In the genomic region with DNA sequence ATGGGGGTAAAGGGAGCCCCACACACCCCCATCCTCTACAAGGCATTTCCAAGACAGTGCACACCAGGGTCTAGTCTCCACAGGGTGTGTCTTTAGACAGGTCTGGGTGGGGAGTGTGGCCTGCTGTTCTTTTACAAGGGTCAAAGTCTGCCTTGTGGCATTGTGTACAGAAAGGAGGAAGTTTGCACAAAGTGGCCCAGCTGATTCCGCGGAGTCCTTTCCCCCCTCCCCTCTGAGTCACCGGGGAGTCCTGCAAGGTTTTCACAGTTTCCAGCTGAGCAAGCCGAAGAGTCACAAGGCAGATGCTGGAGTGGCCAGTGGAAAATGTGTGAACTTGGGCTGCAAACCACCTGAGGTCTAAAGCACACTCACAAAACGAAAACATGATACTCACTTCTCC, we compare ENCODE assay signal across 9 mouse cellular contexts.
DNase-seq lines count a peak whose midpoint lies in the region; ATAC-seq and TF ChIP-seq lines count a peak whose summit lies in the region.
"Had no signal": no experiment of that assay in that cellular context is flagged by ENCODE, and none has a peak within 500 bp of the region (broad histone marks: within the 10 kb centered on the region; RNA-seq: fewer than 3 reads in every experiment).

No protein-coding gene starts in this region.

- no peaks in the 10 kb centered on the region for H3K9me3 ChIP-seq in E14TG2a.4 (ENCODE audit: low read length)
- no peaks in the 10 kb centered on the region for H3K9me3 ChIP-seq in kidney, embryonic 14.5 days (ENCODE audit: control insufficient read depth, low read length)
- H3K9me3 ChIP-seq in forebrain, embryonic 10.5 days, result no peaks in the 10 kb centered on the region
- H3K9me3 ChIP-seq: hindbrain, embryonic 15.5 days had no signal

- no peak overlapping the region for H3K9ac ChIP-seq in kidney, embryonic 14.5 days (ENCODE audit: low read depth, low read length)
- H3K9ac ChIP-seq: hindbrain, embryonic 15.5 days had no signal

- TF ChIP-seq CTCF in E14TG2a.4 (conservative IDR thresholded peaks at IDR 0.05; ENCODE audit: low read length), result no peak

- 44% methylated on average over 5 of the region's 5 CpGs for WGBS in kidney, embryonic 14.5 days
- WGBS in forebrain, embryonic 10.5 days, result 73% methylated on average over 5 of the region's 5 CpGs

- H3K36me3 ChIP-seq in E14TG2a.4 (ENCODE audit: insufficient read depth, low read length), result no peaks in the 10 kb centered on the region
- no peaks in the 10 kb centered on the region for H3K36me3 ChIP-seq in kidney, embryonic 14.5 days (ENCODE audit: control insufficient read depth, insufficient read depth, low read length)
- no peaks in the 10 kb centered on the region for H3K36me3 ChIP-seq in forebrain, embryonic 10.5 days (replicated peaks)
- H3K36me3 ChIP-seq: hindbrain, embryonic 15.5 days had no signal

- 0 out of 2 replicates have a peak overlapping the region, but pooled peaks have one; percentile 59 for H3K4me3 ChIP-seq in E14TG2a.4 (replicated peaks; ENCODE audit: low read length)
- no peak overlapping the region for H3K4me3 ChIP-seq in kidney, embryonic 14.5 days (ENCODE audit: low read length)
- no peak overlapping the region for H3K4me3 ChIP-seq in forebrain, embryonic 10.5 days
- H3K4me3 ChIP-seq: hindbrain, embryonic 15.5 days had no signal

- peaks cover 34% of the 10 kb centered on the region for H3K4me1 ChIP-seq in E14TG2a.4 (replicated peaks; ENCODE audit: low read depth, low read length)
- H3K4me1 ChIP-seq in kidney, embryonic 14.5 days (ENCODE audit: control insufficient read depth, insufficient read depth, low read length), result 0 out of 2 replicates have a peak, but pooled peaks cover 3% of the 10 kb centered on the region
- peaks cover 8% of the 10 kb centered on the region for H3K4me1 ChIP-seq in forebrain, embryonic 10.5 days
- H3K4me1 ChIP-seq: hindbrain, embryonic 15.5 days had no signal

- no peak overlapping the region for H3K4me2 ChIP-seq in kidney, embryonic 14.5 days (replicated peaks; ENCODE audit: low read depth, low read length)
- H3K4me2 ChIP-seq: hindbrain, embryonic 15.5 days had no signal

- H3K27me3 ChIP-seq in E14TG2a.4 (ENCODE audit: insufficient read depth, low read length), result peaks cover 47% of the 10 kb centered on the region
- H3K27me3 ChIP-seq in kidney, embryonic 14.5 days (ENCODE audit: control insufficient read depth, insufficient read depth, low read length), result no peaks in the 10 kb centered on the region
- no peaks in the 10 kb centered on the region for H3K27me3 ChIP-seq in forebrain, embryonic 10.5 days (ENCODE audit: poor library complexity, severe bottlenecking)
- H3K27me3 ChIP-seq: hindbrain, embryonic 15.5 days had no signal

- H3K27ac ChIP-seq in kidney, embryonic 14.5 days (ENCODE audit: low read depth, low read length), result no peak overlapping the region
- H3K27ac ChIP-seq in forebrain, embryonic 10.5 days, result no peak overlapping the region
- H3K27ac ChIP-seq: hindbrain, embryonic 15.5 days had no signal

- DNase-seq in lung, postnatal 25 days (ENCODE audit: low spot score), result peak; percentile 41
- DNase-seq in yolk sac, embryonic 10.5 days (ENCODE audit: low spot score), result peak; percentile 88
- no peak for DNase-seq in forebrain, embryonic 10.5 days (ENCODE audit: extremely low spot score, low spot score)
- DNase-seq in cerebellum, postnatal 36 days, result no peak
- no peak for DNase-seq in thymus, postnatal 36 days

- ATAC-seq in common myeloid progenitor, adult 5-6 weeks (replicated peaks; ENCODE audit: low read depth, poor library complexity, severe bottlenecking), result peak; percentile 93
- ATAC-seq in kidney, embryonic 14.5 days (ENCODE audit: low FRiP score, low TSS enrichment), result peak; percentile 55

Comparison
In these comparisons a context has a peak if more than half of its experiments do, and no peak if none do; other contexts are left out.
1. DNase-seq: peak in lung, postnatal 25 days (single experiment) and yolk sac, embryonic 10.5 days (single experiment); none in forebrain, embryonic 10.5 days (single experiment), cerebellum, postnatal 36 days (0 of 2) and thymus, postnatal 36 days (0 of 2).